Mouse (Mus musculus): ENCODE data around the gene Ano10. TPM values are rescaled to one million over a fixed set of nuclear protein-coding genes. Genes with fewer than 3 reads are reported as not detected.

Gene Ano10
- polyA plus RNA-seq, 1 experiment from 2014 or later, result 31.4 TPM

GRCm38 (mm10) chr9:122135095-122135884, 158.9 kb downstream of the Ano10 start:
- Histone ChIP-seq H3K27me3 (ENCODE audit: insufficient read depth, poor library complexity, severe bottlenecking) (no peaks in the 10 kb centered on the region), H3K4me1 (peaks cover 33% of the 10 kb centered on the region), H3K9me3 (no peaks in the 10 kb centered on the region), H3K36me3 (peaks cover 15% of the 10 kb centered on the region), H3K4me3 (no peak overlapping the region), H3K27ac (peak overlapping the region; percentile 29; the same call in 1 of the 2 replicates)
- 74% methylated on average over 1 of the region's 1 CpGs for WGBS
- DNase-seq (ENCODE audit: low spot score), result peak; percentile 74

DNA sequence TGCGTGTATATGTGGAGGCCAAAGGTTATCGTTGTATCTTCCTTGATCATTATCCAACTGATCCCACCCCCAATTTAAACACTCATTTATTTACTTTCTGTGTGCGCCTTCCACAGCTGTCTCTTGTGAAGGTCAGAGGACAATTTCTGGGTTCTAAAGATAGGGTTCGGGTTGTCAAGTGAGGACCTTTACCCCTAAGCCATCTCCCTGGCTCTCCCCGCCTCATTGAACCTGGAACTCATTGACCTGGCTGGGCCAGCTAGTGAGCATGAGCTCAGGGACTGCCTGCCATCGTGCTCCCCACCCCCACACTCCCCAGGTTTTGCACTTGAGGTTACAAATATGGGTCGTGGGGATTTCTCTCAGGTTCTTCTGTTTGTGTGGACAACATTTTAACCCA, 162.1 kb downstream of the Ano10 start:
- H3K4me3 ChIP-seq, result no peak overlapping the region
- H3K36me3 ChIP-seq, result peaks cover 6% of the 10 kb centered on the region; the same call in 1 of the 2 replicates
- no peaks in the 10 kb centered on the region for H3K27me3 ChIP-seq (ENCODE audit: insufficient read depth, poor library complexity, severe bottlenecking)
- no peaks in the 10 kb centered on the region for H3K9me3 ChIP-seq
- peak; percentile 36 for DNase-seq (ENCODE audit: low spot score)
- peaks cover 36% of the 10 kb centered on the region for H3K4me1 ChIP-seq
- no peak overlapping the region for H3K27ac ChIP-seq
- 83% methylated on average over 7 of the region's 7 CpGs for WGBS

DNA sequence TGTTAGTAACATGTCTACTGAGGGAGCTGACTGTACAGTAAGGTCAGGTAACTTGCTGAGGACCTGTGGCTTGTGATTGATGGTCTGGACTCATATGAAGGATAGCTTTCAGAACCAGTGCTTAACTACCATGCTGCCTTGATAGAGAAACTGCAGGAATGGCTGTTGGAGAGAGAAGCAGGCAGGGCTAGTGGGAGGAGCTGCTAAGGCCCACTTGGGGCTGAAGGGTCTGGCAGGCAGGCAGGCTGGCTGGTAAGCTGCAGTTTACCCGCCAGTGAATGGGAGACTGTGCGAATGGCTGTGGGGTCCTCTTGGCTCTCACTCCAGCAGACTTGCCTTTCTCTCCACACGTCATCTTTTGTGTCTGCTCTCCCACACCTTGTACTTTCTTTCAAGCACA, 163.6 kb downstream of the Ano10 start:
- WGBS, result 31% methylated on average over 3 of the region's 3 CpGs
- peaks cover 39% of the 10 kb centered on the region for H3K4me1 ChIP-seq
- DNase-seq (ENCODE audit: low spot score), result no peak
- H3K4me3 ChIP-seq, result no peak overlapping the region
- no peaks in the 10 kb centered on the region for H3K27me3 ChIP-seq (ENCODE audit: insufficient read depth, poor library complexity, severe bottlenecking)
- H3K27ac ChIP-seq, result peak overlapping the region; percentile 17; the same call in 1 of the 2 replicates
- H3K36me3 ChIP-seq, result 0 out of 2 replicates have a peak, but pooled peaks cover 6% of the 10 kb centered on the region
- H3K9me3 ChIP-seq, result no peaks in the 10 kb centered on the region

- WGBS, result 70% methylated on average over 5 of the region's 5 CpGs
- no peaks in the 10 kb centered on the region for H3K9me3 ChIP-seq
- peaks cover 28% of the 10 kb centered on the region for H3K4me1 ChIP-seq
- peak; percentile 57 for DNase-seq (ENCODE audit: low spot score)
- 0 out of 2 replicates have a peak, but pooled peaks cover 2% of the 10 kb centered on the region for H3K36me3 ChIP-seq
- H3K27me3 ChIP-seq (ENCODE audit: insufficient read depth, poor library complexity, severe bottlenecking), result no peaks in the 10 kb centered on the region
- no peak overlapping the region for H3K4me3 ChIP-seq
- H3K27ac ChIP-seq, result no peak overlapping the region
These were observed 165.5 kb downstream of the Ano10 start for GRCm38 (mm10) chr9:122128686-122129085.

DNA sequence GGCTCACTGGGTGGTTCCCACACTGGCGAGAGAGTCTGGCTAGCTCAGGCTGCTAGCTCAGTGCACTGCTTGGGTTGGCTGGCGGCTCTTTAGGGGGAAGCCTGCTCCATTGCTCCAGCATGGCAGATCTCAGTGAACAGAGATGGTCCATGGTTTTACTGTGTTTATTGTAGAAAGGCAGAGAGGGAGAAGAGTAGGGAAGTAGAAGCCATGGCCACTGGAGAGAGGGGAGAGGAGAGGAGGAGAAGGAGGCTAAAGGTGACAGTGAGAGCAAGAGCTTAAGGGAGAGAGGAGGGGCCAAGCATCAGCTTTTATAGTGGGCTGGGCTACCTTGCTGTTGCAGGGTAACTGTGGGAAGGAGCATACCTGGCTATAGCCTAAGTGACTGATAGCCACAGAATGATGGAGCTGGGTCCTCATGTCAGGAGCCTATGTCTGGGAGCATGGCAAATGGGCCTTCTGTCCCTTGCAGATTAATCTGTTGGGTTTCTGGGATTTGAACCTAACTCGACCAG, 166.9 kb downstream of the Ano10 start:
- WGBS, result 73% methylated on average over 3 of the region's 3 CpGs
- H3K27me3 ChIP-seq (ENCODE audit: insufficient read depth, poor library complexity, severe bottlenecking), result no peaks in the 10 kb centered on the region
- peak; percentile 64 for DNase-seq (ENCODE audit: low spot score)
- no peaks in the 10 kb centered on the region for H3K9me3 ChIP-seq
- no peak overlapping the region for H3K4me3 ChIP-seq
- H3K4me1 ChIP-seq, result peaks cover 33% of the 10 kb centered on the region
- 0 out of 2 replicates have a peak, but pooled peaks cover 2% of the 10 kb centered on the region for H3K36me3 ChIP-seq
- no peak overlapping the region for H3K27ac ChIP-seq

DNA sequence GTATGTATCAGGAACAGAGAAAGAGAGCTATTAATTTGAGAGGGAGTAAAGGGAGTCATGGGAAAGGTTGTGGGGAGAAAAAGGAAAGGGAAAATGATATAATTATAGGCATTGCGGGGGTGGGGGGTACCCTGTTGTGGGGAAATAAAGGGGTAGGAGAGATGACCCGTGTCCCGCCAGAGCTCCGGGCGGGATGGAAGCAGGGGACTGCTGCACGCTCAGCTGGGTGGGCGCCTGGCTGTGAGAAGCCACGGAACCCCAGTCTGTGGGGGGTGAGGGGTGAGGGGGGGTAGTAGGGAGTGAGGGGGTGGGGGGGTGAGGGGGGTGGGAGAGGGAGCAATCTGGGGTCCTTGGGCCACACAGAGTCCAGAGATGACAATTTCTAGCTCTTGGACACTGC, 167.4 kb downstream of the Ano10 start:
- WGBS, result 89% methylated on average over 8 of the region's 8 CpGs

More for the DNA sequence above, 167.4 kb downstream of the Ano10 start:
- H3K4me1 ChIP-seq, result peaks cover 36% of the 10 kb centered on the region
- H3K4me3 ChIP-seq, result no peak overlapping the region
- H3K36me3 ChIP-seq, result no peaks in the 10 kb centered on the region
- no peak overlapping the region for H3K27ac ChIP-seq
- DNase-seq (ENCODE audit: low spot score), result peak; percentile 61
- no peaks in the 10 kb centered on the region for H3K9me3 ChIP-seq
- no peaks in the 10 kb centered on the region for H3K27me3 ChIP-seq (ENCODE audit: insufficient read depth, poor library complexity, severe bottlenecking)

Small RNA genes within 50 kb of the gene (microRNA-seq; reads per million reads assigned to microRNA genes)
- gene Mir8106, result not detected

Other genes starting within 250 kb of the Ano10 start
- 39.3 and 54.0 TPM in 2 replicates for gene Snrk, start 177.2 kb downstream of the Ano10 start, polyA plus RNA-seq (2016; fragmentation: Nextera tagmentation; extraction: Ambion mirVana)
- gene Abhd5, start 57.2 kb upstream of the Ano10 start, polyA plus RNA-seq (2016; fragmentation: Nextera tagmentation; extraction: Ambion mirVana), result 17.2 and 18.8 TPM in 2 replicates